Mouse (Mus musculus): ENCODE measurements around the gene Copg1.

GRCm38 (mm10) chr6:87841635-87842034 lies 46.0 kb upstream of the Copg1 start:
- no peak for TF ChIP-seq POLR2A (IDR thresholded peaks at IDR 0.05; ENCODE audit: insufficient read depth, low read depth, low read length)
- no peak for TF ChIP-seq CTCF (IDR thresholded peaks at IDR 0.05)
- TF ChIP-seq EP300 (IDR thresholded peaks at IDR 0.05; ENCODE audit: insufficient read depth, low read depth, low read length): no peak
